Mouse (Mus musculus): Measurements from ENCODE around the gene Ear14. TPM values are rescaled to one million over a fixed set of nuclear protein-coding genes. Genes with fewer than 3 reads are reported as not detected.
A peak's percentile ranks its signal among the peaks of the same experiment; 100 is the strongest.
"Not testable (repeated sequence)": the region's sequence is repeated elsewhere in the genome, so short reads cannot be mapped to it uniquely, and the experiment has no call there.

Ear14 gene
- polyA plus RNA-seq, 1 experiment = not detected

DNA sequence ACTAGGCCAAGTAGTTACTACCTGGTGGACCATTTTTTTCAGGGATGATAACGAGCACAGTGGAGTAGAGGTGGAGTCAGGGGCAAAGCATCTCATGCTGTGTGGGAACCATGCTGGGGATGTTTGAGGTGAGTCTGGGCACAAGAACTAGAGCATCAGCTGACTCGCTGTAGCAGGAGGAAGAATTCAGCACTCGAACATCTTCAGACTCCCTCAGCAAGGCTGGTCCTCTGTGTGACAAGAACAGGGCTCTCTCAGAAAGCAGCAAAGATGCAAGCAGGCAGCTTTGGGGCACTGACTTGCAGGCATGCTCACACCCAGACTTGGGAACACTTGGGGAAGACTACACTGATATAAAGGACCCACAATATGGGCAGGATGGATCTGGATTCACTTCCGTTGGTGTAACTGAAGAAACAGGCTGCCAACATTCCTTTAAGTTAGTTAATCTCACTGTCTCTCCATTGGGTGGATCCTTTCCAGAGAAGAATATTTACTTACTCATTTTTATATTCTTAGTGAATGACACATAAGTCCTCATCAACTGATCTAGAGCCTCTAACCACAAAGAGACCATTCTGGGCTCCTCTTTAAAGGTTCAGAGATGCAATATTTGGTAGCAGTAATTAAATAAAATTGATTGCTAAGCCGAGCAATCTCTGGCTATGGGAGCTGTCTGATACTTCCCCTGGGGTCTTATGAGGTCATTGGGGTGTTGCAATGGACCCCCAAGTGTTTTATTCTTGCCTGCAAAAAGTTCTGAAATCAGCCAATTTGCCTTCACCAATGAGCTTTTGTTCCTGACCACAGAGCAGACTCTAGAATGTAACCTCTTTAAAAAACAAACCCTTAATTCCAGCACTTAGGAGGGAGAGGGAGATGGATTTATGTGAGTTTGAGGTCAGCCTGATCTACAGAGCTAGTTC, 3.8 kb upstream of the Ear14 start, which contains the start of gene Ang2:
Gene Ang2 (minus strand): TSS at position 51 of the 926 bp plus-strand sequence.
- Histone ChIP-seq H3K4me3 (no peak within 1 kb of the TSS), H3K36me3 (ENCODE audit: control insufficient read depth, insufficient read depth) (no peaks in the 10 kb centered on the region), H3K27me3 (ENCODE audit: control insufficient read depth, insufficient read depth, insufficient read length) (no peaks in the 10 kb centered on the region), H3K79me2 (ENCODE audit: control insufficient read depth, insufficient read depth) (no peaks in the 10 kb centered on the region), H3ac (ENCODE audit: control insufficient read depth, insufficient read length) (no peak within 1 kb of the TSS), H3K4me2 (ENCODE audit: low read depth) (peak within 1 kb of the TSS; percentile 57)
- TF ChIP-seq E2F4 (IDR thresholded peaks at IDR 0.05; ENCODE audit: insufficient read depth) (no peak), CEBPB (IDR thresholded peaks at IDR 0.05; ENCODE audit: insufficient read depth, poor library complexity, severe bottlenecking) (peak; percentile 77)

DNA sequence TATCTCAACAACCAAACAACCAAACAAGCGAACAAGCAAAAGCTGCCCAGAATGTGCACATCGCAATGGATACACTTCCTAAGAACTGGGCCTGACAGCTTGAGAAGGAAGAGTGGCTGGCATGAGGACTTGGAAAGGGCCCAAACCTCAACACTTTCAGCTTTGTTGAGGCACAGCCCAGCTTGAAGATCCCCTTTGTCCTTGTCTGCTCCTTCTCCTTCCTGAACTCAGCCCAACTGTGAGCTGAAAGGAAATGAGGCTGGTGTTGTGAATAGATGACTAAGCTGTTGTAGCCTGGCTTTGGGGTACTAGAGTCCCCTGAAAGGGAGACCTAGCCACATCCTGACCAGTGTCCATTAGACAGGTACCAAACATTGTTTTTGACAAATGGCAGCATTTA, 3.1 kb upstream of the Ear14 start:
- no peak for TF ChIP-seq MYOG (IDR thresholded peaks at IDR 0.05; ENCODE audit: control insufficient read depth in 1 of 3, insufficient read depth in 1 of 3, insufficient read length in 2 of 3, low read depth in 2 of 3)
- TF ChIP-seq POLR2AphosphoS2 (IDR thresholded peaks at IDR 0.05; ENCODE audit: insufficient read length, low read depth) = no peak
- Histone ChIP-seq H3K4me3 (no peak overlapping the region), H3K79me2 (ENCODE audit: control insufficient read depth, insufficient read depth) (no peaks in the 10 kb centered on the region), H3ac (ENCODE audit: control insufficient read depth, insufficient read length) (no peak overlapping the region), H3K36me3 (ENCODE audit: control insufficient read depth, insufficient read depth) (no peaks in the 10 kb centered on the region), H3K4me2 (ENCODE audit: low read depth) (peak overlapping the region; percentile 57), H3K27me3 (ENCODE audit: control insufficient read depth, insufficient read depth, insufficient read length) (no peaks in the 10 kb centered on the region)

DNA sequence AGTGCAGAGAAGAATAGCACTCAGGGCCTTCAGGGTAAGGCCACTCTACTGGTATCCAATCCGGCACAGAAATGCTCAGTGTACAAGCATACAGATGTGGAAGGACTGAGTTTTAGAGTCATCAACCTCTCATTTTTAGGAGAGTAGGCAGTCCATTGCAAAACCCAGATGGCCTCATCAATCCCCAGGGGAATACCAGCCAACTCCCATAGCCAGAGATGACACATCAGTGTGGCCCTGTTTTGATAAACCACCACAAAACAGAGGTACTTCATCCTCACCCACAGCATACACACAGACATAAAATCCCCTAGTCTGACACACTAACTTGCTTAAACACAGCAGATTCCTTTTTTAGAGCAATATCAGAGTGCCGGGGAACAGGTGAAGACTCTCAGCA, 2.7 kb upstream of the Ear14 start:
- Histone ChIP-seq H3K27me3 (ENCODE audit: control insufficient read depth, insufficient read depth, insufficient read length) (no peaks in the 10 kb centered on the region), H3K79me2 (ENCODE audit: control insufficient read depth, insufficient read depth) (no peaks in the 10 kb centered on the region), H3K4me3 (no peak overlapping the region), H3K36me3 (ENCODE audit: control insufficient read depth, insufficient read depth) (no peaks in the 10 kb centered on the region), H3ac (ENCODE audit: control insufficient read depth, insufficient read length) (no peak overlapping the region), H3K4me2 (ENCODE audit: low read depth) (peak overlapping the region; percentile 57)
- TF ChIP-seq CEBPB (IDR thresholded peaks at IDR 0.05; ENCODE audit: insufficient read depth, poor library complexity, severe bottlenecking) (peak; percentile 84), E2F4 (IDR thresholded peaks at IDR 0.05; ENCODE audit: insufficient read depth) (no peak)

DNA sequence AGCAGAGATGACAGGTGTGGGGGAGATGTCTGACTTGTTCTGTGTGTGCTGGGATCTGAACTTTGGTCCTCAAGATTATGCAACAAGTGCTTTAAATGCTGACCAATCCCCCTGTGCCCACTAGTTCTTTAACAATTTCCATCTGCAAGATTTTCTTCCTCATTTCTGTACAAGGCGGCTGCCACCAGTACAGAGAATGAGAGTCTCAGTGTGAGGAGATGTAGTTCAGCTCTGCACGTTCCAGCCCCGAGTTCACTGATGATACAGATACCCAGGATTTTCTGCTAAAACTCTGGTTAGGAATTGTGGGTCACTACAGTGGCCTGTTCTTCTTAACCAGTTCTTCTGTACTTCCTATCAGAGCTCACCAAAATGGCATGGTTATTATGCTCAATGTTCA, 16.9 kb downstream of the Ear14 start:
- not testable (repeated sequence) for H3K27me3 ChIP-seq (ENCODE audit: control insufficient read depth, insufficient read depth, insufficient read length); H3K4me2 ChIP-seq (ENCODE audit: low read depth); H3K4me3 ChIP-seq; H3ac ChIP-seq (ENCODE audit: control insufficient read depth, insufficient read length); H3K36me3 ChIP-seq (ENCODE audit: control insufficient read depth, insufficient read depth); H3K79me2 ChIP-seq (ENCODE audit: control insufficient read depth, insufficient read depth)

DNA sequence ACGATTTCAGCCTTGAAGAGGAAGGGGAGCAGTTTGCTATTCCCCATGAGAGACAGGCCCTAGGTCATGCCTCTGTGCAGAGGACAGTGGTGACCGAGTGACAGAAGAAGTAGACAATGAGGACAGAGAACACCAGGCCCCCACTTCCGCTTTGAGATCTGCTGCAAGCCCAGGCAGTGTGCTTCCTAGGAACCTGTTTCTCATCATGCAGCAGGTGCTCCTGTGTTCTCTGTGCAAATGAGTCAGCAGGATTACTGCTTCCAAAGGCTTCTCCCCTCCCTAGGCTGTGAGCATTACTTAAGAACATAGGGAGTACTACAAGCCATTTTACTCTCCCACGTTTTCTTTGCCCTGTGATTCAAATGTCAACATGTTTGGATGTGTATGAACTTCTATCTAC, 26.5 kb downstream of the Ear14 start:
- not testable (repeated sequence) for H3K4me2 ChIP-seq (ENCODE audit: low read depth); H3K79me2 ChIP-seq (ENCODE audit: control insufficient read depth, insufficient read depth); H3K36me3 ChIP-seq (ENCODE audit: control insufficient read depth, insufficient read depth); H3K4me3 ChIP-seq; H3K27me3 ChIP-seq (ENCODE audit: control insufficient read depth, insufficient read depth, insufficient read length); H3ac ChIP-seq (ENCODE audit: control insufficient read depth, insufficient read length)

DNA sequence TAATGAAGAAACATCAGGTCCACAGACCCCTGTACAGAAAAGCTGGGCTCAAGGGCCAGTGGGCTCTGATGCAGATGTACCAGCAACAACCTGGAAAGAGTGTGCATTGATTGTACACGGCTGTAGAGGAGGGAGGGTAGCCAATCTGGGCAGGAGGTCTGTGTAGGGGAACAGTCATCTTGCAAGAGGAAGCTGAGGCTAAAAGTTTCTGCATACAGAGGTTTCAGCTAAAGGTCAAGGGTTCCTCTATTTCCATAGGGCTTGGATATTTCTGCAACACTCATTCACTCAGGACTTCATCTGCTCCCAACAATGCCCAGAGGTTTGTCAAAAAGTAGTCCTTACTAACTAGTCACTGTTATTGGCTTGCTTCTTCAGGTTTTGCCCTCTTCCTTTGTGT, 34.3 kb downstream of the Ear14 start:
- not testable (repeated sequence) for H3K4me3 ChIP-seq; H3K36me3 ChIP-seq (ENCODE audit: control insufficient read depth, insufficient read depth); H3K27me3 ChIP-seq (ENCODE audit: control insufficient read depth, insufficient read depth, insufficient read length); H3K4me2 ChIP-seq (ENCODE audit: low read depth); H3ac ChIP-seq (ENCODE audit: control insufficient read depth, insufficient read length); H3K79me2 ChIP-seq (ENCODE audit: control insufficient read depth, insufficient read depth)

DNA sequence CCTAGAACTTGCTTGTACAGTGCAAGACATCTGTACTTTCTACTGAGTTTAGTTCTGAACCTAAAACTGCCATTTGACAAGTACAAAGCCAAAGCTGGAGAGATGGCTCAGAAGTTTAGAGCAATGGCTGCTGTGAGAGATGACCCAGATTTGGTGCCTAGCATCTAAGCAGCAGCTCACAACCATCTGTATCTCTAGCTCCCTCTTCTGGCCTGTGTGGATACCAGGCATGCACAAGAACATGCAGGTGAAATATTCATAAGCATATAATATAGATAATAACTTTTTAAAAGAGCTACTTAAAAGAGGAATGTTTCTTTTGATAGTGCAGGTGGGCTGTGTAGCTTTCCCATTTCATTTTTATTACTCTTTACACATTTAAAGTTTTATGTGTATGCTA, 37.7 kb downstream of the Ear14 start:
- Histone ChIP-seq H3K4me3 (no peak overlapping the region), H3K4me2 (ENCODE audit: low read depth) (no peak overlapping the region), H3K36me3 (ENCODE audit: control insufficient read depth, insufficient read depth) (no peaks in the 10 kb centered on the region), H3K79me2 (ENCODE audit: control insufficient read depth, insufficient read depth) (no peaks in the 10 kb centered on the region), H3K27me3 (ENCODE audit: control insufficient read depth, insufficient read depth, insufficient read length) (no peaks in the 10 kb centered on the region), H3ac (ENCODE audit: control insufficient read depth, insufficient read length) (no peak overlapping the region)
- TF ChIP-seq POLR2AphosphoS2 (IDR thresholded peaks at IDR 0.05; ENCODE audit: insufficient read length, low read depth) = no peak

DNA sequence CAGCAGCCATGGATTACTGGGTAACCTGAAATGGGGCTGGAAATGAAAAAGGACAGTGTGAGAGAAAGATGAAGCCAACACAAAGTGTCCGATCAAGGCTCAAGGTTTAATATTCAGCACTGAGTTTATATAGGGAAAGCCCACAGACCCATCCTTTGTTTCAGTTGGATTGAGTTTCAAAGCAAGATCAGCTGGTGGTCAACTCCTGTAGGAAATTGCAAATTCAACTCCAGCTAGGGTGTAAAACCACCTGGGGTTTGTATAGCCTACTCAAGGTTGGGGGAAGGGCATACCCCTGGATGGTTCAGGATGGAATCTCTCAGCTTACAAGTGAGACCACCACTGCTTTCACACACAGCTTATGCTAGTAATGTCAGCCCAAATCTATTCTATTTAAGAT, 44.5 kb downstream of the Ear14 start:
- no peak overlapping the region for H3K4me3 ChIP-seq
- H3K36me3 ChIP-seq (ENCODE audit: control insufficient read depth, insufficient read depth) = no peaks in the 10 kb centered on the region
- no peak overlapping the region for H3K4me2 ChIP-seq (ENCODE audit: low read depth)
- H3ac ChIP-seq (ENCODE audit: control insufficient read depth, insufficient read length) = no peak overlapping the region
- TF ChIP-seq POLR2A (IDR thresholded peaks at IDR 0.05; ENCODE audit: insufficient read length, low read depth) (no peak), TCF12 (IDR thresholded peaks at IDR 0.05; ENCODE audit: insufficient read depth, poor library complexity, severe bottlenecking) (no peak), MAX (IDR thresholded peaks at IDR 0.05; ENCODE audit: low read depth) (no peak), TCF3 (IDR thresholded peaks at IDR 0.05; ENCODE audit: insufficient read length, low read depth) (no peak), USF1 (IDR thresholded peaks at IDR 0.05; ENCODE audit: low read depth) (no peak), REST (IDR thresholded peaks at IDR 0.05; ENCODE audit: insufficient read depth, insufficient read length) (no peak), MYOD1 (IDR thresholded peaks at IDR 0.05; ENCODE audit: control insufficient read depth in 1 of 3, insufficient read length in 2 of 3, low read depth in 2 of 3) (no peak), CEBPB (IDR thresholded peaks at IDR 0.05; ENCODE audit: insufficient read depth, poor library complexity, severe bottlenecking) (no peak), E2F4 (IDR thresholded peaks at IDR 0.05; ENCODE audit: insufficient read depth) (no peak), SRF (IDR thresholded peaks at IDR 0.05; ENCODE audit: control insufficient read depth, insufficient read length, low read depth) (no peak), MYOG (IDR thresholded peaks at IDR 0.05; ENCODE audit: control insufficient read depth in 1 of 3, insufficient read depth in 1 of 3, insufficient read length in 2 of 3, low read depth in 2 of 3) (no peak), POLR2AphosphoS2 (IDR thresholded peaks at IDR 0.05; ENCODE audit: insufficient read length, low read depth) (no peak)
- H3K27me3 ChIP-seq (ENCODE audit: control insufficient read depth, insufficient read depth, insufficient read length) = no peaks in the 10 kb centered on the region
- no peaks in the 10 kb centered on the region for H3K79me2 ChIP-seq (ENCODE audit: control insufficient read depth, insufficient read depth)

Data from myocyte (in vitro differentiated cells).